Mouse (Mus musculus) kidney, embryonic 16.5 days (tissue): Measurements from ENCODE around the gene Nelfb. TPM values are rescaled to one million over a fixed set of nuclear protein-coding genes. Genes with fewer than 3 reads are reported as not detected.
A peak's percentile ranks its signal among the peaks of the same experiment; 100 is the strongest.

Experiments used
- ATAC-seq: fragments of 200-750 bp; cut with Nextera tagmentation; 2 replicates; pipeline ENCODE4 v1.8.0; 2017; ENCODE audit warnings: moderate TSS enrichment; ENCODE audit not compliant: low FRiP score, low TSS enrichment
- H3K27ac ChIP-seq: fragments of 300-500 bp; sonication (generic); 2 replicates; pipeline ENCODE4 v1.5.1; 2014; ENCODE audit warnings: low read length
- H3K27me3 ChIP-seq: fragments of 300-500 bp; sonication (generic); 2 replicates; pipeline ENCODE4 v1.6.1; 2014; ENCODE audit warnings: low read length, control low read depth, mixed read lengths; ENCODE audit not compliant: insufficient read depth
- H3K36me3 ChIP-seq: fragments of 300-500 bp; sonication (generic); 2 replicates; pipeline ENCODE4 v1.6.1; 2014; ENCODE audit warnings: low read length, control low read depth, mixed read lengths; ENCODE audit not compliant: insufficient read depth
- H3K4me1 ChIP-seq: fragments of 300-500 bp; sonication (generic); 2 replicates; pipeline ENCODE4 v1.6.1; 2014; ENCODE audit warnings: low read length, control low read depth, mixed read lengths; ENCODE audit not compliant: insufficient read depth
- H3K4me2 ChIP-seq: fragments of 300-500 bp; sonication (generic); replicated peaks from 2 replicates; pipeline ENCODE4 v1.6.1; 2014; ENCODE audit warnings: low read depth, low read length
- H3K4me3 ChIP-seq: fragments of 300-500 bp; sonication (generic); 2 replicates; pipeline ENCODE4 v1.5.1; 2014; ENCODE audit warnings: mild to moderate bottlenecking, low read length
- H3K9ac ChIP-seq: fragments of 300-500 bp; sonication (generic); replicated peaks from 2 replicates; pipeline ENCODE4 v1.6.1; 2014; ENCODE audit warnings: low read length
- H3K9me3 ChIP-seq: fragments of 300-500 bp; sonication (generic); 2 replicates; pipeline ENCODE4 v1.6.1; 2016; ENCODE audit warnings: low read length, control low read depth
- WGBS: fragments of 180-500 bp; shearing (Covaris S2); extraction: QIAGEN DNeasy Blood & Tissue Kit; methylation state at CpG from one replicate; pipeline ENCODE4 v1.1.7; 2014; 5-methylcytosine and 5-hydroxymethylcytosine counted together
- polyA plus RNA-seq: library from polyadenylated mRNA; unstranded; fragments of >200 nt; fragmentation: Nextera tagmentation; extraction: Ambion mirVana; gene quantifications from 2 replicates; pipeline ENCODE4 v1.2.1, GENCODE M21; 2015

The Nelfb gene
- polyA plus RNA-seq, 1 experiment from 2014 or later = 138 TPM

- 36% methylated on average over 8 of the region's 8 CpGs for WGBS
- H3K9me3 ChIP-seq = no peaks in the 10 kb centered on the region
- no peak overlapping the region for H3K27ac ChIP-seq
- H3K27me3 ChIP-seq = no peaks in the 10 kb centered on the region; the same call in 1 of the 2 replicates
- no peak overlapping the region for H3K9ac ChIP-seq
- peaks cover 76% of the 10 kb centered on the region for H3K4me1 ChIP-seq
- H3K4me2 ChIP-seq = no peak overlapping the region
- H3K4me3 ChIP-seq = no peak overlapping the region
- H3K36me3 ChIP-seq = no peaks in the 10 kb centered on the region
- ATAC-seq = no peak
These were observed 38.7 kb downstream of the Nelfb start for GRCm38 (mm10) chr2:25172629-25173028.

DNA sequence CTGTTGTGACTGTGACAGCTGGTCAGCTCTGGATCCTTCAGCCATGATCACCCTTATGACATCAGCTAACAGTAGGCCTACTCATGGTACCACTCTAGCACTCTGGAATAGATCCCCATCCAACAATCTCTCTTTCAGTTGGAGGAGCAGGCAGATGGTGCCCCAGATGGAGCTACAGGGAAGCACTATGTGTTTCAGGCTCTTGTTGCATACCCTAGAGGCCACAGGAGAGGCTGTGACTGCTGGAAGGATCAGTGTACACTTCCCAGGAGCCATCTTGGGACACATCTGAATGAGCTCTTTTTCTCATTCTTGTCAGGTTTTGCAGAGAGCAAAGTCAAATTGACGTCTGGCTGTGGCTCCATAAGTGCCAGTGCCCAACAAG is 39.5 kb downstream of the Nelfb start:
- Histone ChIP-seq H3K27ac (no peak overlapping the region), H3K9me3 (no peaks in the 10 kb centered on the region), H3K4me3 (no peak overlapping the region), H3K36me3 (no peaks in the 10 kb centered on the region), H3K9ac (no peak overlapping the region), H3K4me2 (no peak overlapping the region), H3K4me1 (peaks cover 76% of the 10 kb centered on the region), H3K27me3 (no peaks in the 10 kb centered on the region)
- no peak for ATAC-seq
- 54% methylated on average over 1 of the region's 1 CpGs for WGBS

- no peak overlapping the region for H3K27ac ChIP-seq
- no peak for ATAC-seq
- no peaks in the 10 kb centered on the region for H3K9me3 ChIP-seq
- H3K4me1 ChIP-seq = peaks cover 71% of the 10 kb centered on the region
- no peaks in the 10 kb centered on the region for H3K27me3 ChIP-seq
- peak overlapping the region; percentile 30; the same call in 1 of the 2 replicates for H3K9ac ChIP-seq
- WGBS = 83% methylated on average over 6 of the region's 6 CpGs
- no peaks in the 10 kb centered on the region for H3K36me3 ChIP-seq
- no peak overlapping the region for H3K4me3 ChIP-seq
- H3K4me2 ChIP-seq = no peak overlapping the region
These were observed 40.1 kb downstream of the Nelfb start for GRCm38 (mm10) chr2:25171101-25171768.

GRCm38 (mm10) chr2:25170326-25171100 is 40.8 kb downstream of the Nelfb start:
- 46% methylated on average over 10 of the region's 10 CpGs for WGBS
- H3K9me3 ChIP-seq = no peaks in the 10 kb centered on the region
- H3K36me3 ChIP-seq = no peaks in the 10 kb centered on the region
- no peak for ATAC-seq
- no peak overlapping the region for H3K4me3 ChIP-seq
- H3K4me2 ChIP-seq = no peak overlapping the region
- H3K27ac ChIP-seq = 0 out of 2 replicates have a peak overlapping the region, but pooled peaks have one; percentile 15
- 0 out of 2 replicates have a peak overlapping the region, but pooled peaks have one; percentile 17 for H3K9ac ChIP-seq
- peaks cover 63% of the 10 kb centered on the region for H3K4me1 ChIP-seq
- H3K27me3 ChIP-seq = no peaks in the 10 kb centered on the region

DNA sequence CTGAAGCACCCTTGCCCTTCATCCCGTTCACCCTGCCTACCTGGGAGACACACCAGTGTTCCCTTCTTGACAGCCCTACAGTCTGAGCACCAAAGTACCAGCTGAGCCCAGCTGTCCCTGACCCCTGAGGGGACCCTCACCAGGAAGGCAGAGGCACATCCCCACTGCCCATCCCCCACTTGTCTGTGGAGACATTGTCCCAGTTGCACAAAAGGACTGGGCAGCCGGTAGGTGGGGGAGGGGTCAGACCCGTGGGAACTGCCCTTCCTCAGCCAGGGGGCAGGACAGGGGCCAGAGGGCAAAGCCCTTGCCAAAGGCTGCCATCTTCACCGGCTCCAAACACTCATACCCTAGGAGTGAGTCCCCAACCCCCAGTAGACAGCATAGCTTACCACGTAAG is 41.5 kb downstream of the Nelfb start:
- no peaks in the 10 kb centered on the region for H3K27me3 ChIP-seq
- H3K4me2 ChIP-seq = no peak overlapping the region
- no peaks in the 10 kb centered on the region for H3K36me3 ChIP-seq
- H3K9me3 ChIP-seq = no peaks in the 10 kb centered on the region
- H3K9ac ChIP-seq = no peak overlapping the region; the same call in 1 of the 2 replicates
- H3K4me3 ChIP-seq = no peak overlapping the region
- peaks cover 59% of the 10 kb centered on the region for H3K4me1 ChIP-seq
- no peak overlapping the region for H3K27ac ChIP-seq
- ATAC-seq = no peak
- WGBS = 29% methylated on average over 5 of the region's 5 CpGs

GRCm38 (mm10) chr2:25168665-25168978 is 42.7 kb downstream of the Nelfb start:
- no peaks in the 10 kb centered on the region for H3K36me3 ChIP-seq
- H3K4me1 ChIP-seq = peaks cover 67% of the 10 kb centered on the region
- peak overlapping the region; percentile 90 for H3K27ac ChIP-seq
- H3K9me3 ChIP-seq = no peaks in the 10 kb centered on the region
- H3K4me3 ChIP-seq = peak overlapping the region; percentile 52
- H3K4me2 ChIP-seq = peak overlapping the region; percentile 87
- ATAC-seq = no peak; the same call in 1 of the 2 replicates
- WGBS = 24% methylated on average over 2 of the region's 2 CpGs
- no peaks in the 10 kb centered on the region for H3K27me3 ChIP-seq
- H3K9ac ChIP-seq = peak overlapping the region; percentile 74

GRCm38 (mm10) chr2:25167919-25168664 is 43.2 kb downstream of the Nelfb start:
- Histone ChIP-seq H3K27ac (peak overlapping the region; percentile 90), H3K4me2 (peak overlapping the region; percentile 87), H3K27me3 (no peaks in the 10 kb centered on the region), H3K4me3 (peak overlapping the region; percentile 52), H3K36me3 (no peaks in the 10 kb centered on the region), H3K9me3 (no peaks in the 10 kb centered on the region), H3K9ac (peak overlapping the region; percentile 74), H3K4me1 (peaks cover 69% of the 10 kb centered on the region)
- peak; percentile 72 for ATAC-seq
- WGBS = under 1% methylated on average over 36 of the region's 41 CpGs

GRCm38 (mm10) chr2:25167481-25167880 is 43.8 kb downstream of the Nelfb start:
- no peaks in the 10 kb centered on the region for H3K27me3 ChIP-seq
- peak overlapping the region; percentile 52 for H3K4me3 ChIP-seq
- H3K4me1 ChIP-seq = peaks cover 69% of the 10 kb centered on the region
- WGBS = 22% methylated on average over 4 of the region's 4 CpGs
- H3K9me3 ChIP-seq = no peaks in the 10 kb centered on the region
- H3K27ac ChIP-seq = peak overlapping the region; percentile 90
- peak; percentile 17 for ATAC-seq
- H3K36me3 ChIP-seq = no peaks in the 10 kb centered on the region
- H3K4me2 ChIP-seq = peak overlapping the region; percentile 87
- peak overlapping the region; percentile 74 for H3K9ac ChIP-seq

DNA sequence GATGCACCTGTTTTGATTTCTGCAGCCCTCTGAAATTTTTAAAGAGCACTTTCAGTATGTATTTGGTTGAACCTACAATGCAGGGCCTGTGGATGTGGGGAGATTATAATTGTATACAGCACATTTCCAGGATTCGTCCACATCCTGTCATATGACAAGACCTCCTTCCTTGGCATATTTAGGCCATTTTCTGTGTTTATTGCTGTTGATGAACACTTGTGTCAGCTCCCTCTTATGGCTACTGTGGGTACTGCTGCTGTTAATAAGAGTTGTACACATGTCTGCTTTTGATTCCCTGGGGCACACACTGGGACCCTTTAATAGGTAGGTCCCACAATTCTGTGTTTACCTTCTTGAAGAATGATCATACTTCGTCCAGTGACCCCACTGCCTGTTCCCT is 53.6 kb downstream of the Nelfb start:
- H3K27ac ChIP-seq = no peak overlapping the region
- H3K9ac ChIP-seq = no peak overlapping the region
- peaks cover 3% of the 10 kb centered on the region; the same call in 1 of the 2 replicates for H3K4me1 ChIP-seq
- no peaks in the 10 kb centered on the region for H3K27me3 ChIP-seq
- H3K4me3 ChIP-seq = no peak overlapping the region
- no peak overlapping the region for H3K4me2 ChIP-seq
- no peaks in the 10 kb centered on the region; the same call in 1 of the 2 replicates for H3K9me3 ChIP-seq
- no peaks in the 10 kb centered on the region for H3K36me3 ChIP-seq
- ATAC-seq = no peak
- WGBS = 58% methylated on average over 2 of the region's 2 CpGs
